ENCODE assay signal across 30 mouse cellular contexts in genomic region chrX:43372526-43372925, GRCm38 (mm10). TPM values are rescaled to one million over a fixed set of nuclear protein-coding genes. Genes with fewer than 3 reads are reported as not detected.
"Had no signal": no experiment of that assay in that cellular context is flagged by ENCODE, and none has a peak within 500 bp of the region (broad histone marks: within the 10 kb centered on the region; RNA-seq: fewer than 3 reads in every experiment).

No protein-coding gene starts in this region.

- H3K27me3 ChIP-seq: heart, embryonic 12.5 days; hindbrain, embryonic 12.5 days; intestine, embryonic 15.5 days; kidney, embryonic 15.5 days; limb, embryonic 13.5 days; limb, embryonic 15.5 days; liver, embryonic 12.5 days had no signal

- ATAC-seq: hindbrain, embryonic 16.5 days; inflammation-experienced regulatory T-cells, adult 6 months; intestine, embryonic 15.5 days; liver, embryonic 12.5 days had no signal

- H3K9ac ChIP-seq: heart, embryonic 12.5 days; hindbrain, embryonic 12.5 days; hindbrain, embryonic 14.5 days; intestine, embryonic 15.5 days; kidney, embryonic 15.5 days; limb, embryonic 13.5 days; limb, embryonic 15.5 days; liver, embryonic 12.5 days; liver, embryonic 14.5 days had no signal

- H3K4me1 ChIP-seq: heart, embryonic 10.5 days; heart, embryonic 12.5 days; hindbrain, embryonic 10.5 days; hindbrain, embryonic 12.5 days; intestine, embryonic 15.5 days; kidney, embryonic 15.5 days; limb, embryonic 13.5 days; limb, embryonic 15.5 days; liver, embryonic 12.5 days had no signal

- H3K27ac ChIP-seq: gastrocnemius, adult 2 months; heart, embryonic 10.5 days; hindbrain, embryonic 10.5 days; hindbrain, embryonic 12.5 days; hindbrain, embryonic 14.5 days; intestine, embryonic 15.5 days; kidney, embryonic 15.5 days; kidney, postnatal 0 days; limb, embryonic 13.5 days; limb, embryonic 15.5 days; liver, embryonic 12.5 days; liver, embryonic 14.5 days had no signal

- H3K9me3 ChIP-seq: heart, embryonic 10.5 days; heart, embryonic 12.5 days; hindbrain, embryonic 10.5 days; hindbrain, embryonic 12.5 days; intestine, embryonic 15.5 days; kidney, embryonic 15.5 days; limb, embryonic 13.5 days; limb, embryonic 15.5 days; liver, embryonic 12.5 days had no signal

- DNase-seq: gastrocnemius, adult 2 months; gastrocnemius, postnatal 10 days; gastrocnemius, postnatal 25 days; heart, adult 18-20 months; heart, postnatal 10 days; heart, postnatal 4 days; kidney, adult 11 months; kidney, adult 2 months; kidney, adult 9 months; kidney, postnatal 14 days; kidney, postnatal 36 days; layer of hippocampus, adult 9-11 months; layer of hippocampus, postnatal 36 days; left cerebral cortex, postnatal 4 days had no signal

- H3K4me2 ChIP-seq: heart, embryonic 12.5 days; hindbrain, embryonic 12.5 days; hindbrain, embryonic 14.5 days; intestine, embryonic 15.5 days; kidney, embryonic 15.5 days; limb, embryonic 13.5 days; limb, embryonic 15.5 days; liver, embryonic 12.5 days had no signal

- H3K36me3 ChIP-seq: heart, embryonic 10.5 days; heart, embryonic 12.5 days; hindbrain, embryonic 10.5 days; hindbrain, embryonic 12.5 days; intestine, embryonic 15.5 days; kidney, embryonic 15.5 days; limb, embryonic 13.5 days; limb, embryonic 15.5 days; liver, embryonic 12.5 days had no signal

- H3K4me3 ChIP-seq: gastrocnemius, adult 2 months; heart, embryonic 10.5 days; heart, embryonic 12.5 days; hindbrain, embryonic 10.5 days; hindbrain, embryonic 12.5 days; intestine, embryonic 15.5 days; kidney, embryonic 15.5 days; limb, embryonic 13.5 days; limb, embryonic 15.5 days; liver, embryonic 12.5 days had no signal

RNA-seq across cellular contexts. Expression of gene Tenm1, which starts 56.4 kb away (rescaled TPM):
- polyA plus RNA-seq: heart, embryonic 14.5 days; kidney, adult 2 months; liver, adult 2 months; liver, embryonic 12.5 days had no signal
